In genomic region chr16:16201991-16202390, GRCm38 (mm10) we compare ENCODE assay signal across 8 mouse cellular contexts. TPM values are rescaled to one million over a fixed set of nuclear protein-coding genes. Genes with fewer than 3 reads are reported as not detected.
DNase-seq lines count a peak whose midpoint lies in the region; ATAC-seq and TF ChIP-seq lines count a peak whose summit lies in the region.
"Not testable (repeated sequence)": the region's sequence is repeated elsewhere in the genome, so short reads cannot be mapped to it uniquely, and the experiment has no call there.

No protein-coding gene starts in this region.

- not testable (repeated sequence) for H3K79me2 ChIP-seq in C2C12 (ENCODE audit: control insufficient read depth, insufficient read depth)

- not testable (repeated sequence) for H3K79me3 ChIP-seq in C2C12 (ENCODE audit: low read depth)

- H3ac ChIP-seq in C2C12 (ENCODE audit: control insufficient read depth, insufficient read length, low read depth) = not testable (repeated sequence)

- 35% methylated on average over 8 of the region's 8 CpGs for WGBS in intestine, embryonic 16.5 days

- ATAC-seq in granulocyte monocyte progenitor cell, adult 5-6 weeks (replicated peaks; ENCODE audit: poor library complexity, severe bottlenecking) = peak; percentile 82
- ATAC-seq in intestine, embryonic 16.5 days = peak; percentile 52; the same call in 1 of the 2 replicates

- H3K27me3 ChIP-seq in C2C12 (ENCODE audit: control insufficient read depth, insufficient read depth, insufficient read length); intestine, embryonic 16.5 days (replicated peaks; ENCODE audit: control insufficient read depth, insufficient read depth, low read length): not testable (repeated sequence)

- not testable (repeated sequence) for H3K4me1 ChIP-seq in intestine, embryonic 16.5 days (ENCODE audit: control insufficient read depth, insufficient read depth, low read length)

- DNase-seq in adrenal gland, adult (ENCODE audit: inconsistent age in 2 of 2, low spot score in 1 of 2) = peak; percentile 37 to 72
- DNase-seq in embryo, embryonic 10 days (ENCODE audit: low spot score) = peak; percentile 77
- peak; percentile 43 to 58 for DNase-seq in layer of hippocampus, postnatal 10 days (ENCODE audit: low spot score in 2 of 2)
- DNase-seq in lung, postnatal 14 days = peak; percentile 39
- peak; percentile 78 for DNase-seq in retina, embryonic 14.5 days (ENCODE audit: low spot score)

- not testable (repeated sequence) for H3K9me3 ChIP-seq in intestine, embryonic 16.5 days (ENCODE audit: control insufficient read depth, low read length)

- H3K9ac ChIP-seq in intestine, embryonic 16.5 days (ENCODE audit: low read depth, low read length) = not testable (repeated sequence)

- H3K4me2 ChIP-seq in intestine, embryonic 16.5 days (ENCODE audit: low read depth, low read length) = not testable (repeated sequence)

- H3K27ac ChIP-seq in intestine, embryonic 16.5 days (ENCODE audit: low read length) = not testable (repeated sequence)

- not testable (repeated sequence) for H3K36me3 ChIP-seq in C2C12 (ENCODE audit: control insufficient read depth, insufficient read depth); intestine, embryonic 16.5 days (ENCODE audit: control insufficient read depth, insufficient read depth, low read length)

- peak; percentile 10 for TF ChIP-seq CTCF in C2C12 (IDR thresholded peaks at IDR 0.05; ENCODE audit: control insufficient read depth, insufficient read depth, insufficient read length)

- H3K4me3 ChIP-seq in C2C12 (ENCODE audit: insufficient read depth, poor library complexity, severe bottlenecking); intestine, embryonic 16.5 days (ENCODE audit: low read length): not testable (repeated sequence)

RNA-seq across cellular contexts. Expression of gene Pkp2, which starts 11.1 kb away (rescaled TPM):
- 30.0 TPM for polyA plus RNA-seq in C2C12 (2012; fragmentation: generic; extraction: Trizol)
- not detected in 2 replicates for total RNA-seq in granulocyte monocyte progenitor cell, adult 5-6 weeks (2014; fragmentation: Nextera tagmentation)
- 0.13 TPM in 1 of 2 replicates, not detected in the other for total RNA-seq in granulocyte monocyte progenitor cell, adult 5-6 weeks (2017)
- 26.6 and 29.3 TPM in 2 replicates for polyA plus RNA-seq in intestine, embryonic 16.5 days (2015; fragmentation: Nextera tagmentation; extraction: Ambion mirVana)
- 10 to 100 TPM; 23.9 to 26.0 TPM for total RNA-seq in layer of hippocampus, postnatal 10 days (2021)

Comparison
In these comparisons a context has a peak if more than half of its experiments do, and no peak if none do; other contexts are left out.
1. RNA of gene Pkp2, which starts 11.1 kb away (total RNA-seq): 23.9 to 26.0 TPM in layer of hippocampus, postnatal 10 days; 0.13 TPM in granulocyte monocyte progenitor cell, adult 5-6 weeks; every median in the first group is over 10 times any median in the second.
2. Peak in every context shown above with its lines, with median percentiles within 50 percentile points of each other: DNase-seq.